Mouse (Mus musculus): ENCODE results near the gene Kifc1.

DNA sequence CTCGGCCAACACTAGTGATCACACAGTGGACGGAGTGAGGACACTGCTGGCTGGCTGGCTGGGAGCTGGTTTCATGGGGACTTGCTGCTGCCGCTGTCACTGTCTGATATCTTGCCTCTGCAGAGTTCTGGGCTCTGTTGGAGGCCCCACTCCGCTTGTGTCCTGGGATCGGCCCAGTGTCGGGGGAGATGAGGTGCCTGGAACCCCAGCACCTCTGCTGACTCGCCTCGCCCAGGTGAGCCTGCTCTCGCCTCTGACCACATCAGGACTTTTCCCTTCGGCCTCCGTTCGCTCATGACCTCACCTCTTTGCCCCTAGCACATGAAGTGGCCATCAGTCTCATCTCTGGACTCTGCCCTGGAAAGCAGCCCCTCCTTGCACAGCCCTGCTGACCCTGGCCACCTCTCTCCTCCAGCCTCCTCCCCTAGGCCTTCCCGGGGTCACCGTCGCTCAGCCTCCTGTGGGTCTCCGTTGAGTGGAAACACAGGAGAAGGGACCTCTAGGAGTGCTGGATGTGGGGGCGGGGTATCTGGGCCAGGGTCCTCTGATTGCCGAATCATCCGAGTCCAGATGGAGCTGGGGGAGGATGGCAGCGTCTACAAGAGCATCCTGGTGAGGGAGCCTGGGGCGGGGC is 45.1 kb upstream of the Kifc1 start:
- TF ChIP-seq CTCF (IDR thresholded peaks at IDR 0.05; ENCODE audit: low read depth, low read length) (no peak), POLR2A (IDR thresholded peaks at IDR 0.05; ENCODE audit: extremely low read depth, insufficient read depth, low read length) (no peak)
